Mouse (Mus musculus) kidney, embryonic 16.5 days (tissue): ENCODE measurements around the gene Trim69. TPM values are rescaled to one million over a fixed set of nuclear protein-coding genes. Genes with fewer than 3 reads are reported as not detected.
"Not testable (repeated sequence)": the region's sequence is repeated elsewhere in the genome, so short reads cannot be mapped to it uniquely, and the experiment has no call there.

Experiments
- ATAC-seq: fragments of 200-750 bp; cut with Nextera tagmentation; 2 replicates; pipeline ENCODE4 v1.8.0; 2017; ENCODE audit warnings: moderate TSS enrichment; ENCODE audit not compliant: low FRiP score, low TSS enrichment
- H3K27ac ChIP-seq: fragments of 300-500 bp; sonication (generic); 2 replicates; pipeline ENCODE4 v1.5.1; 2014; ENCODE audit warnings: low read length
- H3K27me3 ChIP-seq: fragments of 300-500 bp; sonication (generic); 2 replicates; pipeline ENCODE4 v1.6.1; 2014; ENCODE audit warnings: low read length, control low read depth, mixed read lengths; ENCODE audit not compliant: insufficient read depth
- H3K36me3 ChIP-seq: fragments of 300-500 bp; sonication (generic); 2 replicates; pipeline ENCODE4 v1.6.1; 2014; ENCODE audit warnings: low read length, control low read depth, mixed read lengths; ENCODE audit not compliant: insufficient read depth
- H3K4me1 ChIP-seq: fragments of 300-500 bp; sonication (generic); 2 replicates; pipeline ENCODE4 v1.6.1; 2014; ENCODE audit warnings: low read length, control low read depth, mixed read lengths; ENCODE audit not compliant: insufficient read depth
- H3K4me2 ChIP-seq: fragments of 300-500 bp; sonication (generic); replicated peaks from 2 replicates; pipeline ENCODE4 v1.6.1; 2014; ENCODE audit warnings: low read depth, low read length
- H3K4me3 ChIP-seq: fragments of 300-500 bp; sonication (generic); 2 replicates; pipeline ENCODE4 v1.5.1; 2014; ENCODE audit warnings: mild to moderate bottlenecking, low read length
- H3K9ac ChIP-seq: fragments of 300-500 bp; sonication (generic); replicated peaks from 2 replicates; pipeline ENCODE4 v1.6.1; 2014; ENCODE audit warnings: low read length
- H3K9me3 ChIP-seq: fragments of 300-500 bp; sonication (generic); 2 replicates; pipeline ENCODE4 v1.6.1; 2016; ENCODE audit warnings: low read length, control low read depth
- WGBS: fragments of 180-500 bp; shearing (Covaris S2); extraction: QIAGEN DNeasy Blood & Tissue Kit; methylation state at CpG from one replicate; pipeline ENCODE4 v1.1.7; 2014; 5-methylcytosine and 5-hydroxymethylcytosine counted together
- polyA plus RNA-seq: library from polyadenylated mRNA; unstranded; fragments of >200 nt; fragmentation: Nextera tagmentation; extraction: Ambion mirVana; gene quantifications from 2 replicates; pipeline ENCODE4 v1.2.1, GENCODE M21; 2015

Trim69 gene
- polyA plus RNA-seq, 1 experiment from 2014 or later: not detected

- H3K27me3 ChIP-seq: no peaks in the 10 kb centered on the region
- no peaks in the 10 kb centered on the region for H3K9me3 ChIP-seq
- no peak overlapping the region for H3K27ac ChIP-seq
- WGBS: 65% methylated on average over 1 of the region's 1 CpGs
- H3K36me3 ChIP-seq: no peaks in the 10 kb centered on the region
- no peaks in the 10 kb centered on the region for H3K4me1 ChIP-seq
- H3K4me3 ChIP-seq: no peak overlapping the region
- ATAC-seq: peak; percentile 70; the same call in 1 of the 2 replicates
- H3K4me2 ChIP-seq: no peak overlapping the region
- no peak overlapping the region for H3K9ac ChIP-seq
Observed at GRCm38 (mm10) chr2:122194509-122194929, 34.0 kb downstream of the Trim69 start.

- Histone ChIP-seq H3K9ac (no peak overlapping the region), H3K27ac (no peak overlapping the region), H3K9me3 (no peaks in the 10 kb centered on the region), H3K4me1 (no peaks in the 10 kb centered on the region), H3K4me3 (no peak overlapping the region), H3K36me3 (no peaks in the 10 kb centered on the region), H3K4me2 (no peak overlapping the region), H3K27me3 (no peaks in the 10 kb centered on the region)
- ATAC-seq: no peak
- WGBS: 79% methylated on average over 1 of the region's 1 CpGs
Observed at GRCm38 (mm10) chr2:122201501-122201900, 41.0 kb downstream of the Trim69 start.

GRCm38 (mm10) chr2:122206440-122207107, 46.1 kb downstream of the Trim69 start:
- H3K9me3 ChIP-seq: no peaks in the 10 kb centered on the region
- no peaks in the 10 kb centered on the region for H3K36me3 ChIP-seq
- no peak overlapping the region for H3K4me3 ChIP-seq
- H3K9ac ChIP-seq: no peak overlapping the region
- no peak overlapping the region for H3K4me2 ChIP-seq
- WGBS: 39% methylated on average over 2 of the region's 2 CpGs
- no peak overlapping the region for H3K27ac ChIP-seq
- H3K4me1 ChIP-seq: no peaks in the 10 kb centered on the region
- no peak for ATAC-seq
- H3K27me3 ChIP-seq: no peaks in the 10 kb centered on the region

DNA sequence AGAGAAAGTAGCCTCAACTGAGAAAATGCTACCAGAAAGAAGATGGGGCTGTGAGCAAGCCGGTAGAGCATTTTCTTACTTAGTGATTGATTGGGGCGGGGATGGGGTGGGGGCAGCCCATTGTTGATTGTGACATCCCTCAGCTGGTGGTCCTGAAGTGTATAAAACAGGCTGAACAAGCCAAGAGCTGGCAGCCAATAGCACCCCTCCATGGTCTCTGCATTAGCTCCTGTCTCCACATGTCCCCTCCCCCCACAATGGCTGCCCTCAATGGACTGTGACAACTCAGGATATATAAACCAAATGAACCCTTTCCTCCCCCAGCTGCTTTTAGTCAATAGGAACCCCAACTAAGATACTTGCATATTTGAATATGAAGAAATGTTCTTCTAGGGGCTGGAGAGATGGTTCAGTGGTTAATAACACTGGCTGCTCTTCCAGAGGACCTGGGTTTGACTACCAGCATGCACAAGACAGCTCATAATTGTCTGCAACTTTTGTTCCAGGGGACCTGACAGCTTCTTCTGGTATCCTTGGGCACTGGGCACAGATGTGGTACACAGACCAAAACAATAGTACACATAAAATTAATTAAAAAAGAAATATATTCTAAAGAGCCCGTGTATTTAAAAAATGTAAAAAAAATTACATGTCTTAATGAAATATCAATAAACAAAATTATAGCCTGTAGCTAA, 50.2 kb downstream of the Trim69 start:
- Histone ChIP-seq H3K4me2 (no peak overlapping the region), H3K27ac (no peak overlapping the region), H3K27me3 (no peaks in the 10 kb centered on the region), H3K9ac (no peak overlapping the region), H3K9me3 (no peaks in the 10 kb centered on the region), H3K4me1 (no peaks in the 10 kb centered on the region), H3K36me3 (no peaks in the 10 kb centered on the region), H3K4me3 (no peak overlapping the region)
- ATAC-seq: no peak
- 71% methylated on average over 3 of the region's 3 CpGs for WGBS

GRCm38 (mm10) chr2:122217075-122217474, 56.6 kb downstream of the Trim69 start:
- not testable (repeated sequence) for H3K4me1 ChIP-seq, ATAC-seq, H3K9me3 ChIP-seq, H3K9ac ChIP-seq, H3K27ac ChIP-seq, H3K36me3 ChIP-seq, H3K27me3 ChIP-seq, H3K4me2 ChIP-seq, H3K4me3 ChIP-seq
- WGBS: 89% methylated on average over 4 of the region's 4 CpGs

GRCm38 (mm10) chr2:122218234-122218633, 57.7 kb downstream of the Trim69 start:
- no peaks in the 10 kb centered on the region for H3K36me3 ChIP-seq
- no peak for ATAC-seq
- H3K9me3 ChIP-seq: no peaks in the 10 kb centered on the region
- no peak overlapping the region for H3K27ac ChIP-seq
- no peak overlapping the region for H3K4me2 ChIP-seq
- no peaks in the 10 kb centered on the region for H3K27me3 ChIP-seq
- WGBS: 54% methylated on average over 2 of the region's 2 CpGs
- H3K9ac ChIP-seq: no peak overlapping the region
- no peaks in the 10 kb centered on the region for H3K4me1 ChIP-seq
- H3K4me3 ChIP-seq: no peak overlapping the region

- Histone ChIP-seq H3K9me3 (no peaks in the 10 kb centered on the region), H3K27me3 (no peaks in the 10 kb centered on the region), H3K4me1 (no peaks in the 10 kb centered on the region), H3K4me3 (no peak overlapping the region), H3K36me3 (no peaks in the 10 kb centered on the region), H3K4me2 (no peak overlapping the region), H3K27ac (no peak overlapping the region), H3K9ac (no peak overlapping the region)
- no peak for ATAC-seq
- WGBS: 65% methylated on average over 4 of the region's 4 CpGs
Observed at GRCm38 (mm10) chr2:122221378-122221777, 60.9 kb downstream of the Trim69 start.

DNA sequence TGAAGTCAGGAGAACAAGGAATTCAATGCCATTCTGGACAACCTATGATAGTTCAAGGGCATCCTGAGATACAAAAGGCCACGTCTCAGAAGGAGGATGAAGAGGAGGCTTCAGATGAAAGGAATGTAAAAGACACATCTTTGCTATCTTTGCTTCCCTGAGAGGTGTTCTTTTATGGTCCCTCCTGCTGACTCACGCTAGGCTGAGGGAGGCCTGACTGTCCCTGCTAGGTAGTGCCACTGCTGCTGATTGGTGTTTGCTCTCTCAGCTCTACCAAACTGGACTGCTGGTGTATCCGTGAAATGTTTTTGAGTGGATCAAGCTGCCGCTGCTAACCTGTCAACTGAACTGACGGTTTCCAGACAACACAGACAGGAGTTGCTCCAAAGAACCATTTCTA, 61.3 kb downstream of the Trim69 start:
- H3K9ac ChIP-seq: no peak overlapping the region
- no peaks in the 10 kb centered on the region for H3K36me3 ChIP-seq
- H3K4me1 ChIP-seq: no peaks in the 10 kb centered on the region
- no peak for ATAC-seq
- no peak overlapping the region for H3K4me3 ChIP-seq
- WGBS: 19% methylated on average over 5 of the region's 5 CpGs
- H3K27me3 ChIP-seq: no peaks in the 10 kb centered on the region
- H3K4me2 ChIP-seq: no peak overlapping the region
- H3K9me3 ChIP-seq: no peaks in the 10 kb centered on the region
- no peak overlapping the region for H3K27ac ChIP-seq

- WGBS: 78% methylated on average over 5 of the region's 5 CpGs
- H3K36me3 ChIP-seq: no peaks in the 10 kb centered on the region
- no peaks in the 10 kb centered on the region for H3K9me3 ChIP-seq
- H3K4me3 ChIP-seq: no peak overlapping the region
- H3K4me1 ChIP-seq: no peaks in the 10 kb centered on the region
- H3K9ac ChIP-seq: no peak overlapping the region
- H3K27ac ChIP-seq: no peak overlapping the region
- ATAC-seq: no peak
- H3K4me2 ChIP-seq: no peak overlapping the region
- no peaks in the 10 kb centered on the region for H3K27me3 ChIP-seq
Observed at GRCm38 (mm10) chr2:122222272-122222671, 61.8 kb downstream of the Trim69 start.

- Histone ChIP-seq H3K36me3 (no peaks in the 10 kb centered on the region), H3K4me3 (no peak overlapping the region), H3K9ac (no peak overlapping the region), H3K9me3 (no peaks in the 10 kb centered on the region), H3K4me2 (no peak overlapping the region), H3K27me3 (no peaks in the 10 kb centered on the region), H3K4me1 (no peaks in the 10 kb centered on the region), H3K27ac (no peak overlapping the region)
- ATAC-seq: no peak
Observed at GRCm38 (mm10) chr2:122223654-122224053, 63.2 kb downstream of the Trim69 start.
